Mouse (Mus musculus) myocyte (in vitro differentiated cells): ENCODE data around the gene Mpg. TPM values are rescaled to one million over a fixed set of nuclear protein-coding genes. Genes with fewer than 3 reads are reported as not detected.

Experiments
- H3K27me3 ChIP-seq: one replicate; pipeline ENCODE4 v1.6.1; 2011; ENCODE audit not compliant: control insufficient read depth, insufficient read depth, insufficient read length
- H3K36me3 ChIP-seq: one replicate; pipeline ENCODE4 v1.6.1; 2011; ENCODE audit not compliant: control insufficient read depth, insufficient read depth
- H3K4me2 ChIP-seq: one replicate; pipeline ENCODE4 v1.6.1; 2011; ENCODE audit warnings: low read depth, control low read depth
- H3K4me3 ChIP-seq: one replicate; pipeline ENCODE4 v1.5.1; 2011; ENCODE audit warnings: mild to moderate bottlenecking, control low read depth, moderate library complexity
- H3K79me2 ChIP-seq: one replicate; pipeline ENCODE4 v1.6.1; 2011; ENCODE audit not compliant: control insufficient read depth, insufficient read depth
- H3ac ChIP-seq: one replicate; pipeline ENCODE4 v1.6.1; 2011; ENCODE audit not compliant: control insufficient read depth, insufficient read length
- CEBPB ChIP-seq: IDR thresholded peaks from 2 replicates; pipeline ENCODE4 v1.6.1; 2011; ENCODE audit warnings: mild to moderate bottlenecking, moderate library complexity; ENCODE audit not compliant: poor library complexity, insufficient read depth, severe bottlenecking
- E2F4 ChIP-seq: IDR thresholded peaks from one replicate; pipeline ENCODE4 v1.6.1; 2011; ENCODE audit warnings: mild to moderate bottlenecking, control low read depth, moderate library complexity; ENCODE audit not compliant: insufficient read depth
- MAX ChIP-seq: IDR thresholded peaks from one replicate; pipeline ENCODE4 v1.6.1; 2011; ENCODE audit warnings: low read depth, mild to moderate bottlenecking, control low read depth
- MYOD1 ChIP-seq, 3 experiments: IDR thresholded peaks; one replicate each; pipeline ENCODE4 v1.6.1; 2011; ENCODE audit warnings: control low read depth in 2 of 3, low read depth in 2 of 3, mild to moderate bottlenecking in 2 of 3, moderate library complexity in 1 of 3; ENCODE audit not compliant: insufficient read length in 2 of 3, control insufficient read depth in 1 of 3
- MYOG ChIP-seq, 3 experiments: IDR thresholded peaks; one replicate each; pipeline ENCODE4 v1.6.1; 2011; ENCODE audit warnings: control low read depth in 2 of 3, low read depth in 2 of 3, mild to moderate bottlenecking in 2 of 3; ENCODE audit not compliant: insufficient read length in 2 of 3, control insufficient read depth in 1 of 3, insufficient read depth in 1 of 3
- POLR2A ChIP-seq: IDR thresholded peaks from one replicate; pipeline ENCODE4 v1.6.1; 2011; ENCODE audit warnings: low read depth, mild to moderate bottlenecking, control low read depth, moderate library complexity; ENCODE audit not compliant: insufficient read length
- POLR2AphosphoS2 ChIP-seq: IDR thresholded peaks from one replicate; pipeline ENCODE4 v1.6.1; 2011; ENCODE audit warnings: low read depth, control low read depth; ENCODE audit not compliant: insufficient read length
- REST ChIP-seq: IDR thresholded peaks from one replicate; pipeline ENCODE4 v1.6.1; 2011; ENCODE audit warnings: mild to moderate bottlenecking, control low read depth, moderate library complexity; ENCODE audit not compliant: insufficient read depth, insufficient read length
- SRF ChIP-seq: IDR thresholded peaks from one replicate; pipeline ENCODE4 v1.6.1; 2011; ENCODE audit warnings: low read depth; ENCODE audit not compliant: control insufficient read depth, insufficient read length
- TCF12 ChIP-seq: IDR thresholded peaks from one replicate; pipeline ENCODE4 v1.6.1; 2011; ENCODE audit warnings: mild to moderate bottlenecking, control low read depth; ENCODE audit not compliant: poor library complexity, insufficient read depth, severe bottlenecking
- TCF3 ChIP-seq: IDR thresholded peaks from one replicate; pipeline ENCODE4 v1.6.1; 2011; ENCODE audit warnings: low read depth, control low read depth; ENCODE audit not compliant: insufficient read length
- USF1 ChIP-seq: IDR thresholded peaks from one replicate; pipeline ENCODE4 v1.6.1; 2011; ENCODE audit warnings: low read depth, mild to moderate bottlenecking, control low read depth, moderate library complexity
- polyA plus RNA-seq: library from polyadenylated mRNA; unstranded; fragments of >200 nt; fragmentation: generic; extraction: Trizol; gene quantifications from one replicate; pipeline ENCODE4 v1.2.1, GENCODE M21; 2012; ENCODE audit warnings: missing spikeins

Gene Mpg
- polyA plus RNA-seq, 1 experiment: 23.8 TPM

GRCm38 (mm10) chr11:32193156-32193555 is 33.1 kb upstream of the Mpg start:
- Histone ChIP-seq H3ac (no peak overlapping the region), H3K4me3 (no peak overlapping the region), H3K36me3 (no peaks in the 10 kb centered on the region), H3K27me3 (peaks cover 44% of the 10 kb centered on the region), H3K4me2 (no peak overlapping the region), H3K79me2 (no peaks in the 10 kb centered on the region)
- TF ChIP-seq MYOD1 (IDR thresholded peaks at IDR 0.05; ENCODE audit: control insufficient read depth in 1 of 3, insufficient read length in 2 of 3, low read depth in 2 of 3): no peak
- no peak for TF ChIP-seq REST
- TF ChIP-seq POLR2A: no peak
- no peak for TF ChIP-seq USF1
- no peak for TF ChIP-seq E2F4
- TF ChIP-seq MYOG (IDR thresholded peaks at IDR 0.05; ENCODE audit: control insufficient read depth in 1 of 3, insufficient read depth in 1 of 3, insufficient read length in 2 of 3, low read depth in 2 of 3): no peak
- TF ChIP-seq TCF3: no peak
- no peak for TF ChIP-seq MAX
- no peak for TF ChIP-seq POLR2AphosphoS2
- TF ChIP-seq TCF12: no peak
- TF ChIP-seq CEBPB: no peak
- no peak for TF ChIP-seq SRF

- Histone ChIP-seq H3ac (no peak overlapping the region), H3K79me2 (no peaks in the 10 kb centered on the region), H3K36me3 (no peaks in the 10 kb centered on the region), H3K4me2 (no peak overlapping the region), H3K4me3 (no peak overlapping the region), H3K27me3 (peaks cover 39% of the 10 kb centered on the region)
- TF ChIP-seq REST (no peak), MYOG (IDR thresholded peaks at IDR 0.05; ENCODE audit: control insufficient read depth in 1 of 3, insufficient read depth in 1 of 3, insufficient read length in 2 of 3, low read depth in 2 of 3) (no peak), E2F4 (no peak), MAX (no peak), USF1 (no peak), SRF (no peak), POLR2AphosphoS2 (no peak)
Observed at GRCm38 (mm10) chr11:32194086-32194485, 32.2 kb upstream of the Mpg start.

GRCm38 (mm10) chr11:32194626-32195025 is 31.7 kb upstream of the Mpg start:
- no peak for TF ChIP-seq MYOG (IDR thresholded peaks at IDR 0.05; ENCODE audit: control insufficient read depth in 1 of 3, insufficient read depth in 1 of 3, insufficient read length in 2 of 3, low read depth in 2 of 3)
- TF ChIP-seq POLR2AphosphoS2: no peak
- no peak for TF ChIP-seq TCF12
- no peak for TF ChIP-seq POLR2A
- no peak for TF ChIP-seq E2F4
- TF ChIP-seq MAX: no peak
- TF ChIP-seq TCF3: no peak
- no peak for TF ChIP-seq MYOD1 (IDR thresholded peaks at IDR 0.05; ENCODE audit: control insufficient read depth in 1 of 3, insufficient read length in 2 of 3, low read depth in 2 of 3)
- TF ChIP-seq CEBPB: no peak
- no peak for TF ChIP-seq REST
- TF ChIP-seq USF1: no peak
- no peak for TF ChIP-seq SRF
- H3K79me2 ChIP-seq: no peaks in the 10 kb centered on the region

GRCm38 (mm10) chr11:32195867-32196540 is 30.3 kb upstream of the Mpg start:
- Histone ChIP-seq H3K36me3 (no peaks in the 10 kb centered on the region), H3K79me2 (no peaks in the 10 kb centered on the region), H3K4me2 (no peak overlapping the region), H3K27me3 (peaks cover 36% of the 10 kb centered on the region), H3K4me3 (no peak overlapping the region), H3ac (no peak overlapping the region)
- TF ChIP-seq USF1 (no peak), E2F4 (no peak), MYOD1 (IDR thresholded peaks at IDR 0.05; ENCODE audit: control insufficient read depth in 1 of 3, insufficient read length in 2 of 3, low read depth in 2 of 3) (no peak), REST (no peak), CEBPB (no peak), TCF12 (no peak), POLR2AphosphoS2 (no peak), MYOG (IDR thresholded peaks at IDR 0.05; ENCODE audit: control insufficient read depth in 1 of 3, insufficient read depth in 1 of 3, insufficient read length in 2 of 3, low read depth in 2 of 3) (no peak), MAX (no peak), SRF (no peak)

More at GRCm38 (mm10) chr11:32194626-32195025, 31.7 kb upstream of the Mpg start:
- no peak overlapping the region for H3K4me2 ChIP-seq
- no peak overlapping the region for H3K4me3 ChIP-seq
- peaks cover 38% of the 10 kb centered on the region for H3K27me3 ChIP-seq
- no peak overlapping the region for H3ac ChIP-seq
- no peaks in the 10 kb centered on the region for H3K36me3 ChIP-seq

- H3K4me2 ChIP-seq: peak overlapping the region; percentile 57
Observed at GRCm38 (mm10) chr11:32196727-32197126, 29.6 kb upstream of the Mpg start.

More at GRCm38 (mm10) chr11:32196727-32197126, 29.6 kb upstream of the Mpg start:
- TF ChIP-seq REST (no peak), TCF3 (no peak), SRF (no peak), CEBPB (peak; percentile 74; the same call in 1 of the 2 replicates), MYOG (IDR thresholded peaks at IDR 0.05; ENCODE audit: control insufficient read depth in 1 of 3, insufficient read depth in 1 of 3, insufficient read length in 2 of 3, low read depth in 2 of 3) (no peak)
- no peaks in the 10 kb centered on the region for H3K36me3 ChIP-seq
- H3K79me2 ChIP-seq: no peaks in the 10 kb centered on the region
- no peak overlapping the region for H3ac ChIP-seq
- no peak overlapping the region for H3K4me3 ChIP-seq
- peaks cover 36% of the 10 kb centered on the region for H3K27me3 ChIP-seq
